Mouse (Mus musculus) myocyte (in vitro differentiated cells): ENCODE measurements around the gene Eps8.

Experiments
- MAX ChIP-seq: IDR thresholded peaks from one replicate; pipeline ENCODE4 v1.6.1; 2011; ENCODE audit warnings: low read depth, mild to moderate bottlenecking, control low read depth
- MYOD1 ChIP-seq, 3 experiments: IDR thresholded peaks; one replicate each; pipeline ENCODE4 v1.6.1; 2011; ENCODE audit warnings: control low read depth in 2 of 3, low read depth in 2 of 3, mild to moderate bottlenecking in 2 of 3, moderate library complexity in 1 of 3; ENCODE audit not compliant: insufficient read length in 2 of 3, control insufficient read depth in 1 of 3
- POLR2A ChIP-seq: IDR thresholded peaks from one replicate; pipeline ENCODE4 v1.6.1; 2011; ENCODE audit warnings: low read depth, mild to moderate bottlenecking, control low read depth, moderate library complexity; ENCODE audit not compliant: insufficient read length
- POLR2AphosphoS2 ChIP-seq: IDR thresholded peaks from one replicate; pipeline ENCODE4 v1.6.1; 2011; ENCODE audit warnings: low read depth, control low read depth; ENCODE audit not compliant: insufficient read length
- TCF3 ChIP-seq: IDR thresholded peaks from one replicate; pipeline ENCODE4 v1.6.1; 2011; ENCODE audit warnings: low read depth, control low read depth; ENCODE audit not compliant: insufficient read length

- no peak for TF ChIP-seq MYOD1 (IDR thresholded peaks at IDR 0.05; ENCODE audit: control insufficient read depth in 1 of 3, insufficient read length in 2 of 3, low read depth in 2 of 3)
- no peak for TF ChIP-seq POLR2AphosphoS2
- no peak for TF ChIP-seq POLR2A
- no peak for TF ChIP-seq TCF3
- TF ChIP-seq MAX = no peak
Observed at GRCm38 (mm10) chr6:137540346-137540745, 114.3 kb downstream of the Eps8 start.
